Mouse (Mus musculus) kidney, postnatal 14 days (tissue): ENCODE measurements around the gene Bub3.
A peak's percentile ranks its signal among the peaks of the same experiment; 100 is the strongest.

ENCODE experiments used
- DNase-seq: peaks from one replicate; pipeline ENCODE4 v3.0.0; 2022; ENCODE audit warnings: mixed read lengths

Gene Bub3

GRCm38 (mm10) chr7:131556541-131557271 lies 3.3 kb upstream of the Bub3 start:
- no peak for DNase-seq

- no peak for DNase-seq
Measured at GRCm38 (mm10) chr7:131557751-131558150, 2.3 kb upstream of the Bub3 start.

GRCm38 (mm10) chr7:131560697-131561042 lies 648 bp downstream of the Bub3 start:
- DNase-seq, result no peak

- DNase-seq, result no peak
Measured at GRCm38 (mm10) chr7:131575246-131575645, 15.2 kb downstream of the Bub3 start.

GRCm38 (mm10) chr7:131582178-131582577 lies 22.2 kb downstream of the Bub3 start:
- DNase-seq, result no peak

GRCm38 (mm10) chr7:131585551-131585950 lies 25.5 kb downstream of the Bub3 start:
- no peak for DNase-seq

- no peak for DNase-seq
Measured at GRCm38 (mm10) chr7:131597779-131598482, 37.9 kb downstream of the Bub3 start.

GRCm38 (mm10) chr7:131598483-131598824 lies 38.4 kb downstream of the Bub3 start:
- DNase-seq, result peak; percentile 8

- no peak for DNase-seq
Measured at GRCm38 (mm10) chr7:131602106-131602505, 42.1 kb downstream of the Bub3 start.

- no peak for DNase-seq
Measured at GRCm38 (mm10) chr7:131603186-131603585, 43.2 kb downstream of the Bub3 start.

GRCm38 (mm10) chr7:131604946-131605345 lies 44.9 kb downstream of the Bub3 start:
- no peak for DNase-seq

- DNase-seq, result no peak
Measured at GRCm38 (mm10) chr7:131605481-131605880, 45.5 kb downstream of the Bub3 start.

GRCm38 (mm10) chr7:131608049-131608448 lies 48.0 kb downstream of the Bub3 start:
- no peak for DNase-seq

GRCm38 (mm10) chr7:131609677-131610076 lies 49.7 kb downstream of the Bub3 start:
- no peak for DNase-seq
